Mouse (Mus musculus): ENCODE results near the gene Ston1.

DNA sequence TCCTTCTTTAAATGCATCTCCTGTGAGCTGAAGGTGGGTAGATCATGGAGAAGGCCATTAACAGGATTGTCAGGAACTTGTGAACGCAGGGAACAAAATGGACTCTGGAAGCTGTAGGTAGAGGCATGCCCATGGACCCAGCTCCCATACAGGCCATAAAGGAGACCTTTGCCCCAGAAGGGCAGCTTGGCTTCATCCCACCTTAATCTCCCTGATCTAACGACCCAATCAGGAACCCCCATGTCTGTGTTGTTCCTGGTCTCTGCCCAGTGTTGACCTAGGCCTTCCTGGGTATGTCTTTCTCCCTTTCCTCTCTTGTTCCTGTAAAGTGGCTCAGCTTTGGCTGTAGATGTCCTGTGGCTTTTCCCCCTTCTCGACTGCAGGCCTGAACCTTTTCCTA is 23.9 kb downstream of the Ston1 start:
- TF ChIP-seq CTCF (IDR thresholded peaks at IDR 0.05; ENCODE audit: control insufficient read depth, insufficient read depth, low read length) = no peak
- TF ChIP-seq POLR2A (IDR thresholded peaks at IDR 0.05; ENCODE audit: borderline replicate concordance, control insufficient read depth, low read depth, low read length) = no peak
